Mouse (Mus musculus): ENCODE results near the gene Hist2h3b. TPM values are rescaled to one million over a fixed set of nuclear protein-coding genes. Genes with fewer than 3 reads are reported as not detected.
A peak's percentile ranks its signal among the peaks of the same experiment; 100 is the strongest.

The Hist2h3b gene
- total RNA-seq, 2 experiments from 2014 or later: 48.4 to 51.6 TPM

- TF ChIP-seq CTCF (conservative IDR thresholded peaks at IDR 0.05): no peak
Measured at GRCm38 (mm10) chr3:96312341-96313098, 44.1 kb downstream of the Hist2h3b start.

More at GRCm38 (mm10) chr3:96312341-96313098, 44.1 kb downstream of the Hist2h3b start:
- Histone ChIP-seq H3K4me3 (no peak overlapping the region), H3K27ac (no peak overlapping the region)
- DNase-seq (ENCODE audit: low spot score in 2 of 2): peak in 1 of 2 experiments; percentile 42

Small RNAs within 50 kb of the gene (microRNA-seq; reads per million reads assigned to microRNA genes)
- 0 to 0.64 reads per million in 2 experiments for gene Gm44492
- 0 reads per million in 2 experiments for gene Gm47311
- 0 reads per million in 2 experiments for gene Gm47313

Other genes starting within 250 kb of the Hist2h3b start
- gene Vps45, start 210.2 kb upstream of the Hist2h3b start, total RNA-seq (2021): 10 to 100 TPM; 45.5 to 48.3 TPM
- gene Otud7b, start 164.1 kb upstream of the Hist2h3b start, total RNA-seq (2021): 10 to 100 TPM; 30.1 to 33.4 TPM
- 1 to 10 TPM; 4.3 to 5.3 TPM for gene Mtmr11, start 106.7 kb upstream of the Hist2h3b start, total RNA-seq (2021)
- 10 to 100 TPM; 50.1 to 50.2 TPM for gene Sf3b4, start 96.3 kb upstream of the Hist2h3b start, total RNA-seq (2021)
- 100 to 1,000 TPM; 352 to 370 TPM for gene Sv2a, start 87.5 kb upstream of the Hist2h3b start, total RNA-seq (2021)
- gene Bola1, start 48.9 kb upstream of the Hist2h3b start, total RNA-seq (2021): 10 to 100 TPM; 16.2 to 16.7 TPM
- 10 to 100 TPM in 1 of 2 experiments, 1 to 10 TPM in 1; 9.3 to 12.7 TPM for gene Hist2h2ab, start 48.8 kb upstream of the Hist2h3b start, total RNA-seq (2021)
- gene Hist2h2ac, start 47.8 kb upstream of the Hist2h3b start, total RNA-seq (2021): 10 to 100 TPM; 21.9 to 28.0 TPM
- gene Hist2h2be, start 47.5 kb upstream of the Hist2h3b start, total RNA-seq (2021): 1 to 10 TPM; 7.6 to 7.9 TPM
- 10 to 100 TPM; 11.4 to 12.3 TPM for gene Hist2h3c2, start 29.5 kb upstream of the Hist2h3b start, total RNA-seq (2021)
- 100 to 1,000 TPM; 208 to 213 TPM for gene Hist2h2aa2, start 28.4 kb upstream of the Hist2h3b start, total RNA-seq (2021)
- 10 to 100 TPM in 1 of 2 experiments, not detected in 1; 11.7 TPM for gene Hist2h2aa1, start 23.2 kb upstream of the Hist2h3b start, total RNA-seq (2021)
- not detected for gene Hist2h3c1, start 22.0 kb upstream of the Hist2h3b start, total RNA-seq (2021)
- gene Hist2h4, start 5.3 kb upstream of the Hist2h3b start, total RNA-seq (2021): 10 to 100 TPM; 29.6 to 29.9 TPM
- 100 to 1,000 TPM; 126 to 137 TPM for gene Hist2h2bb, start 1.1 kb downstream of the Hist2h3b start, total RNA-seq (2021)
- gene Fcgr1, start 25.3 kb downstream of the Hist2h3b start, total RNA-seq (2021): 1 to 10 TPM; 2.2 to 2.3 TPM
- not detected for gene BC107364, start 183.7 kb downstream of the Hist2h3b start, total RNA-seq (2021)

All from layer of hippocampus, adult 2 months (tissue).